Mouse (Mus musculus) forebrain, embryonic 10.5 days (tissue): ENCODE data around the gene Cyp1a1. TPM values are rescaled to one million over a fixed set of nuclear protein-coding genes. Genes with fewer than 3 reads are reported as not detected.

Experiments used
- DNase-seq: peaks from one replicate; pipeline ENCODE4 v3.0.0-alpha.2; 2017; ENCODE audit warnings: low spot score; ENCODE audit errors: extremely low spot score
- H3K27ac ChIP-seq: fragments of 300-500 bp; sonication (generic); 2 replicates; pipeline ENCODE4 v1.5.1; 2016; ENCODE audit warnings: mild to moderate bottlenecking
- H3K27me3 ChIP-seq: fragments of 300-500 bp; sonication (generic); 2 replicates; pipeline ENCODE4 v1.6.1; 2016; ENCODE audit warnings: mild to moderate bottlenecking; ENCODE audit not compliant: poor library complexity, severe bottlenecking
- H3K36me3 ChIP-seq: fragments of 300-500 bp; sonication (generic); replicated peaks from 2 replicates; pipeline ENCODE4 v1.6.1; 2016; ENCODE audit warnings: mild to moderate bottlenecking, moderate library complexity
- H3K4me1 ChIP-seq: fragments of 300-500 bp; sonication (generic); 2 replicates; pipeline ENCODE4 v1.6.1; 2016
- H3K4me3 ChIP-seq: fragments of 300-500 bp; sonication (generic); 2 replicates; pipeline ENCODE4 v1.5.1; 2016; ENCODE audit warnings: mild to moderate bottlenecking, moderate library complexity
- H3K9me3 ChIP-seq: fragments of 300-500 bp; sonication (generic); 2 replicates; pipeline ENCODE4 v1.6.1; 2016; ENCODE audit warnings: mild to moderate bottlenecking, moderate library complexity
- WGBS: fragments of 180-500 bp; shearing (Covaris S2); methylation state at CpG from one replicate; pipeline ENCODE4 v1.1.7; 2016; 5-methylcytosine and 5-hydroxymethylcytosine counted together
- polyA plus RNA-seq: library from polyadenylated mRNA; unstranded; fragments of >200 nt; fragmentation: Nextera tagmentation; extraction: Ambion mirVana; gene quantifications from 2 replicates; pipeline ENCODE4 v1.2.1, GENCODE M21; 2016

Gene Cyp1a1
- polyA plus RNA-seq, 1 experiment from 2014 or later: 0.14 TPM

DNA sequence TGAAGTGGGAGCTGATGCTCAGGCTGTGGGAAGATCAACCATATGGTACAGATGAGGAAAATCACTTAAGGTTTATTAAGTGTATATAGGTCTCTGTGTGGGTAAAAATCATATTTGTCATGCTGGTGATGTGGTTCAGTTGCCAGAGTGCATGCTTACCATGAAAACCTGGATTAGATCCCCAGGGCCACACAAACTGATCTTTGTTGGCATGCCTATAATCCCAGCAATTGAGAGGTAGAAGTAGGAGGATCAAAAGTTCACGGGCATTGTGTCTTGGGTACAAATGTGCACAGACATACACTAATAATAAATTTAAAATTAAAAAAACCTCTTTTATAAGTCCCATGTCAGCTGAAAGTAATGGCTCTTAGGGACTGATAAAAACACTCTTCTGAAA is 34.6 kb downstream of the Cyp1a1 start:
- 90% methylated on average over 1 of the region's 1 CpGs for WGBS
- no peak for DNase-seq
- Histone ChIP-seq H3K4me3 (no peak overlapping the region), H3K4me1 (no peaks in the 10 kb centered on the region), H3K27me3 (no peaks in the 10 kb centered on the region), H3K36me3 (peaks cover 84% of the 10 kb centered on the region), H3K9me3 (no peaks in the 10 kb centered on the region), H3K27ac (no peak overlapping the region)

DNA sequence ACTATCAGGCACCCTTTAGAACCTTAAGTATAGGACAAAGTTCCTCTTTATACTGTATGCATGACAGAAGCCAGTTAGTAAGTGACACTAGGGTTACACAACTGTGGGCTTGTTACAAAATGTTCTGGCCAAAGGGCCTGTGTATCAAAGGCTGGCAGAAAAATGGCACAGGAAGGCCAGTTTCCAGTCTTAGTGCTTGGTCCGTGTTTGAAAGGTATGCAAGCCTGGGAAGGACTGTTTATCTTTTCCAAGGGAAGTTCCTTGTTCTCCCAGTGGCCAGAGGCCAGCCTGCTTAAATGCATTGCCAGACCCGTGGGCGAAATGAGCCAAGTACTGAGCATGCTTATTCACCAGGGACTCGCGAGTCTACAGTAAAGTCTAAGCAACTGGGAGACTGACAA is 35.6 kb downstream of the Cyp1a1 start:
- no peaks in the 10 kb centered on the region for H3K27me3 ChIP-seq
- no peaks in the 10 kb centered on the region for H3K4me1 ChIP-seq
- no peak overlapping the region for H3K27ac ChIP-seq
- WGBS: 86% methylated on average over 5 of the region's 5 CpGs
- H3K4me3 ChIP-seq: no peak overlapping the region
- peaks cover 84% of the 10 kb centered on the region for H3K36me3 ChIP-seq
- H3K9me3 ChIP-seq: no peaks in the 10 kb centered on the region
- DNase-seq: no peak

DNA sequence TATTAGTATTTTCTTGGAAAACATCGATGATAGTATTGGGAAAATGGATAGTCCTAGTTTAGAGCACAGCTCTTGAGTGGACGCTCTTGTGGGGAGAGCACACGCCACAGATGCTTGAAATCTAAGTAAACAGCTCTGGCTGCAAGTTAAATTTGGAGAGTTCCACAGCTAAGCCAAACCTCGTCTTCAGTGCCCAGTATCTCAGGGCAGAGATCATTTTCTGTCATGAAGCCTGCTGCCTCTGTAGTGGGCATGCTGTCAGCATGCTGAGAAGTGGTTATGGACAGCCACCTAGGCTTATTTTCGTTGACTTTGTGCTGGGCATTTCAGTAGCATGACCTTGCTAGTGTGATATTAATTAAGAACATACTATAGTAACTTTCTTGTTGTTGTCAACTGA is 36.1 kb downstream of the Cyp1a1 start:
- H3K36me3 ChIP-seq: peaks cover 83% of the 10 kb centered on the region
- no peak for DNase-seq
- no peak overlapping the region for H3K27ac ChIP-seq
- H3K4me1 ChIP-seq: no peaks in the 10 kb centered on the region
- WGBS: 92% methylated on average over 5 of the region's 5 CpGs
- H3K27me3 ChIP-seq: no peaks in the 10 kb centered on the region
- H3K4me3 ChIP-seq: no peak overlapping the region
- H3K9me3 ChIP-seq: no peaks in the 10 kb centered on the region

- DNase-seq: no peak
- H3K4me3 ChIP-seq: no peak overlapping the region
- H3K27ac ChIP-seq: no peak overlapping the region
- H3K36me3 ChIP-seq: peaks cover 83% of the 10 kb centered on the region
- H3K9me3 ChIP-seq: no peaks in the 10 kb centered on the region
- 93% methylated on average over 3 of the region's 3 CpGs for WGBS
- no peaks in the 10 kb centered on the region for H3K4me1 ChIP-seq
- H3K27me3 ChIP-seq: no peaks in the 10 kb centered on the region
These were observed 37.0 kb downstream of the Cyp1a1 start for GRCm38 (mm10) chr9:57724701-57725100.

DNA sequence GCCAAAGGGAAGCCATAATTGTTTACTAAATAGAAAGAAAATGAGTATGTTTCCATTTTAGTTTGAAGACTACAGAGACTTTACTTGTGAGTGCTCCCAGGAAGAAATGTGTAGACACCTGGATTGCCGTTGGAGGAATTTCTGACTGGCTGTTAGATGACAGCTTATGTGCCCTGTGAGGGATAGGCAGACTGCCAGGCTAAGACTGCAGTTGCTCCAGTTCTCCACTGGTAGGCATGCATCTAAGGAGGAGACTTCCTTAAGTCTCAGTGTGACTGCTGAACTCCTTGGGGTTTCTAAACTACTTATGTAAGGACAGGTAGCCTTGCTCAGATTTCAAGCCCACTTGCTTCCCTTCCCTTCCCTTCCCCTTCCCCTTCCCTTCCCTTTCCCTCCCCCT is 40.6 kb downstream of the Cyp1a1 start:
- Histone ChIP-seq H3K27ac (no peak overlapping the region), H3K4me1 (no peaks in the 10 kb centered on the region), H3K36me3 (peaks cover 76% of the 10 kb centered on the region), H3K27me3 (no peaks in the 10 kb centered on the region), H3K4me3 (no peak overlapping the region), H3K9me3 (no peaks in the 10 kb centered on the region)
- DNase-seq: no peak
- 94% methylated on average over 1 of the region's 1 CpGs for WGBS

DNA sequence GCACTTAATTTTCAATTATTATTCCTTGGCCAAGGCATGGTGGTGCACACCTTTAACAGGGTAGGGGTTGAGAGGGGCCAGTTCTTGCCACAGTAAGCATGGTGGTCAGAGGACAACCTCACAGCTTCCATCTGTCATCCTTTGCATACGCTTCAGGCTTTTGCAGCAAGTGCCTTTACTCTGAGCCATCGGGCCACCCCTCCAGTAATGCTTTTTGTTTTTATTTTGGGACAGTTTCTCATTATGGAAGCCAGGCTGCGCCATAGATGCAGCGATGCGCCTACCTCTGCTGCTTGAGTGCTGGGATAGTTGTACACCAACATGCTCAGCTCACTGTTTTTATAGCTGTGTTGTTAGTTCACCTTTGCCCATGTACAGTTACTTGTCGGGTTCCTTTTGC is 45.9 kb downstream of the Cyp1a1 start:
- Histone ChIP-seq H3K36me3 (peaks cover 70% of the 10 kb centered on the region), H3K4me1 (no peaks in the 10 kb centered on the region), H3K27me3 (no peaks in the 10 kb centered on the region), H3K9me3 (no peaks in the 10 kb centered on the region), H3K27ac (no peak overlapping the region), H3K4me3 (no peak overlapping the region)
- DNase-seq: no peak
- WGBS: 93% methylated on average over 6 of the region's 6 CpGs

DNA sequence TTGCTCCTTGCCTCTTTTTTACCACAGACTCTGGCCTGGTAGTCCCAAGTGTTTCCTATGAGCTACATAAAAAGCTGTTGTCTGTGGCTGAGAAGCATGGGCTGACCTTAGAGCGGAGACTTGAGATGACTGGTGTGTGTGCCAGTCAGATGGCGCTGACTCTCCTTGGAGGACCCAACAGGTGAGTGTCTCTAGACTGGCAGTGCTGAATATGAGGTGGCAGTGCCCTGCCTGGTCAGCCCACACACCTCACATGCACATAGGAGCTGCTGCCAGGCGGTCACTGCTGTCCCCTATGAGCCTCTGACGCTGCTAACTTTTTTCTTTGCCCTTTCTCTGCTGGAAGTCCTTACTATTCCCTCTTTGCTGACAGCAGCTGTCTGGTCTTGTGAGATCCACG is 52.1 kb downstream of the Cyp1a1 start:
- no peak for DNase-seq
- Histone ChIP-seq H3K27ac (no peak overlapping the region), H3K27me3 (no peaks in the 10 kb centered on the region), H3K9me3 (no peaks in the 10 kb centered on the region), H3K4me3 (no peak overlapping the region), H3K4me1 (no peaks in the 10 kb centered on the region), H3K36me3 (peaks cover 70% of the 10 kb centered on the region)
- 92% methylated on average over 5 of the region's 5 CpGs for WGBS

DNA sequence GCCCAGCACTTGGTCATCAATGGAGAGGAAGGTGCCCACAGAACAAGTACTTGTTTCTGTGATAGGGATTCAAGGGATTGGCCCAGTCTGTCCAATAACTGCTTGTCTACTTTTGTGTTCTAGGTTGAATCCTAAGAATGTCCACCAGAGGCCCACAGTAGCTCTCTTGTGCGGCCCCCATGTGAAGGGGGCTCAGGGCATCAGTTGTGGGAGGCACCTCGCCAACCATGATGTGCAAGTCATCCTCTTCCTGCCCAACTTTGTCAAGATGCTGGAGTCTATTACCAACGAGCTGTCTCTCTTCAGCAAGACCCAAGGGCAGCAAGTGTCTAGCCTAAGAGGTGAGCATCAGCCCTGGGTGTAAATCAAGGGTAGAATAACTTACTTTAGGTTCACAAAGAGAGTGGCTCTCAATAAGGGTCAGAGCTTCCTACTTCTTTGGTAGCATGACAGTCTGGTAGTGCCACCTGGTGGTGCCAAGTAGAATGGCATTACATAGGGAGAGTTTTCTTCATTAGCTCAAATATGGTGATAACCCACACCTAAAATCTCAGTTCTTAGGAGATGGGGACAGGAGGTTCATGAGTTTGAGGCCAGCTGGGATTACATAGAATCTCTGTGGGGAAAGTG is 56.8 kb downstream of the Cyp1a1 start:
- no peaks in the 10 kb centered on the region for H3K4me1 ChIP-seq
- no peak overlapping the region for H3K27ac ChIP-seq
- H3K9me3 ChIP-seq: no peaks in the 10 kb centered on the region
- no peak for DNase-seq
- 78% methylated on average over 3 of the region's 3 CpGs for WGBS
- peaks cover 96% of the 10 kb centered on the region for H3K36me3 ChIP-seq
- no peaks in the 10 kb centered on the region for H3K27me3 ChIP-seq
- no peak overlapping the region for H3K4me3 ChIP-seq

DNA sequence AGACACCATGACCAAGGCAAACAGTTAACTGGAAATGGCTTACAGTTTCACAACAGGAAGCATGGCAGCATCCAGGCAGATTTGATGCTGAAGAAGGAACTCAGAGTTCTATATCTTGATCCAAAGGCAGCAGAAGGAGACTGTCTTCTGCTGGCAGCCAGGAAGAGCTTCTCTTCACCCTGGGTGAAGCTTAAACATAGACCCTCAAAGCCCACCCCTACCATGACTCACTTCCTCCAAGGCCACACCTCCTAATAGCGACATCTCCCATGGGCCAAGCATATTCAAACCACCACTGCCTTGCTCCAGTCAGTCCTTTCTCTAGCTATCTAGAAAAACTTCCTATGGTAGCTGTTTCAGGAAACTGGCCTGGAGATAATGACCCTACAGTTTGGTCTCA is 59.3 kb downstream of the Cyp1a1 start:
- Histone ChIP-seq H3K36me3 (peaks cover 96% of the 10 kb centered on the region), H3K4me3 (no peak overlapping the region), H3K27me3 (no peaks in the 10 kb centered on the region), H3K27ac (no peak overlapping the region), H3K9me3 (no peaks in the 10 kb centered on the region), H3K4me1 (no peaks in the 10 kb centered on the region)
- 86% methylated on average over 1 of the region's 1 CpGs for WGBS
- no peak for DNase-seq

- H3K9me3 ChIP-seq: no peaks in the 10 kb centered on the region
- no peak overlapping the region for H3K27ac ChIP-seq
- H3K36me3 ChIP-seq: peaks cover 96% of the 10 kb centered on the region
- H3K27me3 ChIP-seq: no peaks in the 10 kb centered on the region
- DNase-seq: no peak
- WGBS: 96% methylated on average over 6 of the region's 6 CpGs
- H3K4me3 ChIP-seq: no peak overlapping the region
- no peaks in the 10 kb centered on the region for H3K4me1 ChIP-seq
These were observed 60.4 kb downstream of the Cyp1a1 start for GRCm38 (mm10) chr9:57748137-57748536.

GRCm38 (mm10) chr9:57748831-57749230 is 61.1 kb downstream of the Cyp1a1 start:
- H3K4me3 ChIP-seq: no peak overlapping the region
- H3K36me3 ChIP-seq: peaks cover 98% of the 10 kb centered on the region
- no peaks in the 10 kb centered on the region for H3K4me1 ChIP-seq
- 77% methylated on average over 1 of the region's 1 CpGs for WGBS
- no peak for DNase-seq
- H3K27me3 ChIP-seq: no peaks in the 10 kb centered on the region
- no peaks in the 10 kb centered on the region for H3K9me3 ChIP-seq
- H3K27ac ChIP-seq: no peak overlapping the region

- H3K4me1 ChIP-seq: no peaks in the 10 kb centered on the region
- WGBS: 87% methylated on average over 7 of the region's 7 CpGs
- H3K9me3 ChIP-seq: no peaks in the 10 kb centered on the region
- no peak overlapping the region for H3K27ac ChIP-seq
- peaks cover 100% of the 10 kb centered on the region for H3K36me3 ChIP-seq
- H3K27me3 ChIP-seq: no peaks in the 10 kb centered on the region
- no peak overlapping the region for H3K4me3 ChIP-seq
- no peak for DNase-seq
These were observed 63.2 kb downstream of the Cyp1a1 start for GRCm38 (mm10) chr9:57750901-57751300.
